Mouse (Mus musculus) heart, postnatal 36 days (tissue): Measurements from ENCODE around the gene 0610009B22Rik. TPM values are rescaled to one million over a fixed set of nuclear protein-coding genes. Genes with fewer than 3 reads are reported as not detected.
"Not testable (repeated sequence)": the region's sequence is repeated elsewhere in the genome, so short reads cannot be mapped to it uniquely, and the experiment has no call there.

Experiments used
- DNase-seq, 2 experiments: peaks; one replicate each; pipeline ENCODE4 v3.0.0; 2021 to 2022
- intact Hi-C: fragments of 180-260 bp; cut with DNase I; formaldehyde crosslinking; loops from one replicate; pipeline ENCODE4 v1.15.1; 2025
- total RNA-seq, 2 experiments: library from RNA; stranded (reverse); gene quantifications; 2 replicates each; pipeline ENCODE4 v1.2.3; 2021

Gene 0610009B22Rik
- 10 to 100 TPM; 33.8 to 36.5 TPM for total RNA-seq

DNA sequence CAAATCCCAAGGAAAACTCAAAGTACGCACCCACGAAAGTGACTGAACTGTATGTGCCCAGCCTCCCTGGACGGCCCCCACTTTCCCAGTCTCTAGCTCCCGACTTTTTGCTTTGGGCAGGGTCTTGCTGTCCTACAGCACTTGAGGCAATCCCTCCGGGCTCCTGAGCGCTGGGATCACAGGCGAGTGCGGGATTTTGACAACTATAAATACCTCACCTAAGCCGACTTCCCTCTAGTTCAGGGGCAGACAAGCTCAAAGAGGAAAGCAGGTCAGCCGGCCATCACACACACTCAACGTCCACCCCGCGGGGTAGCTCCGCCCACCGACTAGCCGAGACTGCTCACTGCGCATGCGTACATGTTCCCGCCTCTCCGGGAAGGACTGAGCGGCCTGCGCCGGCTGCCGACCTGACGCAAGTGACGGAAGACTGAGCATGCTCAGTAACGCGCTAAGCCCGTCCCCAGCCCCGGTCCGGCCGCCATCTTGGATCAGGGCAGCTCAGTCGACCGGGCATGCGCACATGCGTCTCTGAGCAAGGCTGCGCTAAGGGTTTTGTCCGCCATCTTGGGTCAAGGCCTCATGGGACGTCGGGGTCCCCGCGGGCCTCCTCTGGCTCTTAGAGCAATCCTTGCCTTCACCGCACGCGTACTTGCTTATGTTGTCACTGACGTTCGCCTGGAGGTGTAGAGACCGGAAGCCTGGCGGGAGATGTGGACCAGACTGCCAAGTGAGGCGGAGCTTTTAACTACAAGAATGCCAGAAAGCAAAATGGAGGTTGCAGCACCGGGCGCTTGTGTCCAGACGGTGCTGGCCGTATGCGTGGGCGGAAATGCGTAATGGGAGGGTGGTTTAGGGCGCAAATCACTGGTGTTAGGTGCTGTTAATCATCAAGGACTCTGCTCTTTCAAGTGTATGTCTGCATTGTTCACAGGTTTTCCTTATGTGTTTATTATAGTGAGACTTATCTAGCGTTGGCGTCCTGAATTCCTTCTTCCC is at the start of gene 0610009B22Rik:
TSS of gene 0610009B22Rik (minus strand) at position 545 of the 999 bp plus-strand sequence.
- intact Hi-C loops: no loop called here
- peak; percentile 98 to 99 for DNase-seq

DNA sequence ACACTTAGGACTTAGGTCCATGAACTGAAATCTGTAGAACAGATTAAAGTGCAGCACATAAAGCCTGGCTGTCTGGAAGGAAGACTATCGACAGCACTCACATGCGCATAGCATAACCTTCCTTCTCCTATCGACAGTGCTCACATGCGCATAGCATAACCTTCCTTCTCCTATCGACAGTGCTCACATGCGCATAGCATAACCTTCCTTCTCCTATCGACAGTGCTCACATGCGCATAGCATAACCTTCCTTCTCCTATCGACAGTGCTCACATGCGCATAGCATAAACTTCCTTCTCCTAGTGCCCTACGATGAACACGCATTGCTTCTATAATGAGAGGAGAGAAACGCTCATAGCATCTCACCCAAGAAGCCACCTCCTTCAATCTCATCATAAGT is 45.5 kb upstream of the 0610009B22Rik start:
- DNase-seq, intact Hi-C loops: not testable (repeated sequence)

DNA sequence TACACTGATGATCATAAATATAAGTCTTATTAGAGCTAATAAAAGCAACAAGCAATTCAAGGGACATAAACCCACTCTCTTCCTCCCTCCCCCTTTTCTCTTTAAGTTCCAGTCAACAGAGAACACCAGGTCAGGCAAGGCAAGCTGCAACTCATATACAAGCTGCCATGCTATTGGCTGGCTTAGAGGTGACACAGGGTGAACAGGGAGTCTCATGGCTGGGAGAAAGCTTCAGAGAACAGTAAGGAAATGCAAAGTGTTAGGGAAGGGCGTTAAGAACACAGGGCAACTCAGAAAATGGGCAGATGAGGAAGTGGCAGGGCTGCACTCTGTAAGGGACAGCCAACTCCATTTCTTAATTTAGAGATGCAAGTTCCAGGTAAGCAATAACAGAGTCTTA is 44.2 kb upstream of the 0610009B22Rik start:
- intact Hi-C loops: no loop called here
- DNase-seq: no peak

DNA sequence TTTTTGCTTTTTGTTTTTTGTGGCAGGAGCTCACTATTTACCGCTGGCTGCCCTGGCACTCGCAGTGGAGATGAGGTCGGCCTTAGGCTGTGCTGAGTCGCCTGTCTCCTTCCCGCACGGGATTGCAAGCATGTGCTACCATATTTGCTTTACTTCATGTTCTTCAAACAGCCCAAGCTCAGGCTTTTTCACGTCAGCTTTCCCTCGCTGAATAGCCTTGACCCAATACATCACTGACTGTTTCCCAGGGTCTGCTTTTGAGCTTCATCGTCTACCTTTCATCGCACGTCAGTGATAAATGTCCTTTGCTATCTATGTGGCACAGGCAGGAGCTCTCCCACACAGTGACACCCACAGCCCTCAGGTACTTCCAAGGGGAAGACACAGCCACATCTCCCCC is 32.4 kb upstream of the 0610009B22Rik start:
- intact Hi-C loops: no loop called here
- no peak for DNase-seq

DNA sequence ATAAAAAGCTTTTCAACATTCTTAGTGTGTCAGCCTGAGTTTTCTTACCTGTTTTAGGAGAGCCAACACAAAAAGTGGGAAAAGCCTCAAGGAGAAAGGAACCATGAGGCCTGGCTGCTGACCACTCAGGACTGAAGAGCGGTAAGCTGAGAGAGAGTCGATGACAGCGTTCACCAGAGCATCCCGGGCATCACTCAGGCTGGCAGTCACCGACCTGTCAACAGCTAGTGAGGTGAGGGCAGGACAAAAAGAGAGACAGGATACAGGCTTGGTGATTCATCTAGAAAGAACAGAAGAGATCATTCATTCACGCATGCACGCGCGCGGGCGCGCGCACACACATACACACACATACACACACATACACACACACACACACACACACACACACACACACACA is 18.4 kb upstream of the 0610009B22Rik start:
- intact Hi-C loops: no loop called here
- no peak for DNase-seq

DNA sequence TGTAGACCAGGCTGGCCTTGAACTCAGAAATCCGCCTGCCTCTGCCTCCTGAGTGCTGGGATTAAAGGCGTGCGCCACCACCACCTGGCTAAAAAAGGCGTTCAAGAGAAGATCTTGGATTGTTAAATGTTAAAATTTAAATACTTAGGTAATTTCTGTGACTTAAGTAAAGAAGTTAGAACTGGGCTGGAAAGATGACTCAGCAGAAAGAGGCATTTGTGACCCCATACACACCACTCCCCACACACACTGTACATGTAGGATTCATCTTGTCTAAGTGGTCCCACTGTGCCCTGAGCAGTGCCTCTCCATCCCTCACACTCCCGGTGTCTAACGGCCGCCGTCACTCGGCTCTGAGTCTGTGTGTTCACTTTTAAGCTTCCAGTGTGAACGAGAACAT is 17.8 kb upstream of the 0610009B22Rik start:
- no peak for DNase-seq
- intact Hi-C loops: no loop called here

DNA sequence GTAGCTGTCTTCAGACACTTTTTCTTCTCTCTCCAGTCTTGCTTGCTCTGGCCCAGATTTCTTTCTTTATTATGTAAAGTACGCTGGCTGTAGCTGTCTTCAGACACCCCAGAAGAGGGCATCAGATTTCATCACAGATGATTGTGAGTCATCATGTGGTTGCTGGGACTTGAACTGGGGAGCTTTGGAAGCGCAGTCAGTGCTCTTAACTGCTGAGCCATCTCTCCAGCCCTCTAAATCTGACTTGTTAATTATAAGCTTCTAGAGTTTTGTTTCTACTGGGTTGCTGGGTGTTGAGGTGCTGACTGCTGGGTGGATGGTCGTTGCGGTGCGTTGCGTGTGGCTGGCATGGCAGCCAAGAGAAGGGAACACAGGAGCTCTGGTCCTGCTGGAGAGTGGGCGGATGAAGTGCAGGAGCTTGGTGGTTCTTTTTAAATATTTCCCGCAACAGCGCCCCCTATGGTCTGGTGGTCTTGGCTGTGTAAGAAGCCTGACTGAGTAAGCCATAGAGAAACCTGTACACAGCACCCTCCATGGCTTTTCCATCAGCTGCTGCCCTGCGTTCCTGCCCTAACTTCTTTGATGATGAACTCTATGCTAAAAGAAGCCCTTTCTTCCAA is 14.8 kb upstream of the 0610009B22Rik start:
- DNase-seq: peak in 1 of 2 experiments; percentile 8
- intact Hi-C loops: no loop called here

DNA sequence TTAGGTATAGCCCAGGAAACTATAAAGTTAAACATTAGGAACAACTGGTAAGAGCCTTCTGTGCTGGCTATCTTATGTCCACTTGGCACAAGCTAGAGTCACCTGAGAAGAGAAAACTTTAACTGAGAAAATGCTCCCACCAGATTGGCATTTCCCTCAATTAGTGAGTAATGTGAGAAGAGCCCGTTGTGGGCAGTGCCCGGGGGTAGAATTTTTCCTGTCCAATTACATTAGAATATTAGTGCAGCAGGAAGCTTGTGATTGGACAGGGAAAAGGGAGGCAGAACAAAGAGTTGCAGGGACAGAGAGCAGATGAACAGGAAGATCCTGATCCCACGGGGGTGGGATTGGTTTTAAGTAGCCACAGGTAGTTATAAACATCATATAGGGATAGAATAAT is 14.2 kb upstream of the 0610009B22Rik start:
- intact Hi-C loops: no loop called here
- DNase-seq: no peak

DNA sequence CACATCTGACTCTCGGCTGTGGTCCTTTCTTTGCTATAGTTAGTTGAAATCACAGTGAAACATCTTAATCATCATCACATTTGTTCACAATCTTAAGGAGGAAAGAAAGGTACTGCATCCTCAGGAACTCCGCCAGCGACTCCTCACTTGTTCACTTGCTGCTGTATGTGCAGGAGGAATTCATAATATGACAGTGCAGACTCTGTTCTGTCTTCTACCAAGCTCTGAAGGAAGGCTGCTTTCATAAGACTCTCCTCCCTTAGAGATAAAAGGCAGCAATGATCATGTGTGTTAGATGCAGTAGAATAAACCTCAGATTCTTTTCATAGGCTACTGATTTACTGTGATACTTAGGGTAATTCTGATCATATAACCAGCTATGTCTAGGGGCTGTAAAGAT is 6.3 kb upstream of the 0610009B22Rik start:
- intact Hi-C loops: no loop called here
- no peak for DNase-seq

DNA sequence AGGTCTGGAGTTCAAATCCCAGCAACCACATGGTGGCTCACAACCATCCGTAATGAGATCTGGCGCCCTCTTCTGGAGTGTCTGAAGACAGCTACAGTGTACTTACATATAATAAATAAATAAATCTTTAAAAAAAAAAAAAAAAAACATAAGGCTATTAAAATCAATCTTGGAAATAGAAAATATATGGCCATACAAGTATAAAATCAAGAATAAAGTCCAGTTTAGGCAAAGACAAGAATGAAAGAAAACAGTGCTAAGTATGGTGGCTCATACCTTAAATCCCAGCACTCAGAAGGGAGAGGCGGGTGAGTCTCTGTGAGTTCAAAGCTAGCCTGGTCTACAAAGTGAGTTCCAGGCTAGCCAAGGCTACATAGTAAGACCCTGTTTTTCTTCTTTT is 1.9 kb upstream of the 0610009B22Rik start:
- intact Hi-C loops, DNase-seq: not testable (repeated sequence)

DNA sequence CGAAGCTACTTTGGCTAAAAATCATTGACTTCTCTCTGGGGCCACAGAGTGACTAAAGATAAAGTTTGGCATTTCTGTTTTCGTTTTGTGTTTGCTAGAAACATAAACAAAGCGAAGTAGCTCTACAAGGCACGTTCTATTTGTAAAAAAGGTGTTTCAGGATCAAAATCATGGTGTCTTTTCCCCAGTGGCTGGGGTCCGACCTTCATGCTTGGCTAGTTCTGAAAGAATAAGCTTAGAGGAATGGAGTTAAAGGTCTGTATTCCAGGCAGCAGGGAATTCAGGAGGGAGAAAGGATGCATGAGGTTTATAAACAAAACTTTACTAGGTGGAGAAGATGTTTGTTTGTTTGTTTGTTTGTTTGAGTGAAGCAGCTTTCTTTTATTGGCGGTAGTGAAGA is 669 bp upstream of the 0610009B22Rik start:
- intact Hi-C loops: no loop called here
- no peak for DNase-seq

DNA sequence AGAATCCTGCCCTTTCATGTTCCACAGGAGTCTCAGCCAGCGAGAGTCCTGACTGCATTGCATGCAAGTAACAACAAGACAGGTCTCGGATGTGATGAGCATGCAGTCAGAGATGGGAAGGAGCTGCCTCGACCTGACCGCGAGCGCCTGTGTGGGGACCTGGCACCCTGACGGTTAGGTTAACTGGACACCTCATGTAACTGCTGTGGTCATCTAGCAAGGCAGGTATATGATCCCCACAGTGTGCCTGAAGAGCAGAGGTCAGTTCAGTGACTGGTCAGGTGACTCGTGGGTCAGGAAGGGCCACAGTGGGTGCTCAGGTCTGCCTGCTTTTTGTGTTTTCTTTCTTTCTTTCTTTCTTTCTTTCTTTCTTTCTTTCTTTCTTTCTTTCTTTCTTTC is 6.7 kb downstream of the 0610009B22Rik start:
- no peak for DNase-seq
- intact Hi-C loops: loop anchor here (1.0 to 5.0 kb wide), 3 partner anchors 45 to 140 kb away; partner anchors contain the start of gene Rmnd5b

DNA sequence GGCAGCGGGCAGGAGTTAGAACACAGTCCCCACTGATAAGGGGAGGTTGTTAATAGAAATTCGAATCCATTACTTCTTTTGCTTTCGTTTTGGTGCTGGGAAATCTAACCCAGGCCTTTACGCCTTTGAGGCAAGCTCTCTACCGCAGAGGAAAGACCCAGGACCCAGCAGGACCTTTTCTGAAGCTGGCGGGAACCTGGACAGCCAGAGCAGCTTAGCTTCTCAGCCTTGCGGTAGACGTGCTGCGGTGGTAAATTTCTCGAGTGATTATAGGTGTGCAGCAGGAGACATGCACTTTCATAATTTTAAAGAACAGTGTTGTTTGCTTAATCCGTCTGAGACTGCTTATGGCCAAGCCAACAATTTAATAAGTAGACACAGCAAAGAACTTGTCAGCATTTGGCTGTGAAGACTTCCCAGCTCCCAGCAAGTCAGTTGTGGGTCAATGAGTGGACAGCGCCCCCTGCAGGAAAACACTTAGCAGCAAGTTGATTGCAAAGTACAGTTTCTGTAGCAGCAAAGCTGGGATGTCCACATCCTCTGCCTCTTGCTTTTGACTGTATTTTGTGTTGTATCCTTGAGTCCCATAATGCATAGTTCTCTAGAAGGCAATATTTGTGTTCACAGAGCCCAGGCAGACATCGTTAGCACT is 7.2 kb downstream of the 0610009B22Rik start:
- DNase-seq: peak; percentile 87 to 92
- intact Hi-C loops: loop anchor here (1.0 to 5.0 kb wide), 3 partner anchors 44 to 139 kb away; partner anchors contain the start of gene Rmnd5b

DNA sequence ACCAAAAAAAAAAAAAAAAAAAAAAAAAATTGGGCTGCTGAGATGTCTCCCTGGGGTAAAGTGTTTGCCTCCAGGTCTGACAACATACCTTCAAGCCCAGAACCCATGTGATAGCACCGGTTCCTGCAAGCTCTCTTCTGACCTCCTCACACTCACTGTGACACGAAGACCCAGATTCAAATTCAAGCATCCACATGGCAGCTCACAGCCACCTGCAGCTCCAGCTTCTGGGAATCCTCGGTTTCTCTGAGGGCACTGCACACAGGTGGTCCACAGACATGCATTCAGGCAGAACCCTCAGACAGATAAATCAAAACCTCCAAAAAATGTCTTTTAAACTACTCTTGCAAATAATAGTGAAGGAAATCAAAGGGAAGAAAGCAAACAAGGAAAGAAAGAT is 9.2 kb downstream of the 0610009B22Rik start:
- DNase-seq: no peak
- intact Hi-C loops: no loop called here

DNA sequence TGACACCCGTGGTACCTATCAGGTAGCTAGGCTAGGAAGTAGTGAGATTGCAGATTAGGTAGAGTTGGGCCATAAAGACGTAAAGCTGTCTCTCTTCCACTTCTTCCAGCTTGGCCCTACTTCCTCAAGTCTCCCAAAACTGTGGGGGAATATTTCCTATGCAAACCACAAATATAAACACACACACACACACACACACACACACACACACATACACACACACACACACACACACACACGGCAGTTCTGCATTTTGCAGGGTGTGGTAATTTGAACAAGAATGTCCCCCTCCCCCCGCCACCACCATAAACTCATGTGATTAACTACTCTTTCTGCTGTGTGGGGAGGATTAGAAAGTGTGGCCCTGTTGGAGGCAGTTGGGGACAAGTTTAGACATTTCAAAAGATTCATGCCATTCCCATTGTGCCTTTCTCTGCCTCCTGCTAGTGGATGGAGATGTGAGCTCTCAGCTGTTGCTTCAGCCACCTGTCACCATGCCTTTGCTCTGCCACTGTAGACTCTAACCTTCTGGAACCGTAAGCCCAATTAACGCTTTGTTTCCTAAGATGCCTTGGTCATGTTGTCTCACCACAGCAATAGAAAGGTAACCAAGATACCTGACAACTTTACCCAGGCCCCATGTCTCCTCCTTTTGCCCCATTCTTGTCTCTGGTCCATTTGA is 10.8 kb downstream of the 0610009B22Rik start:
- intact Hi-C loops: no loop called here
- DNase-seq: no peak

DNA sequence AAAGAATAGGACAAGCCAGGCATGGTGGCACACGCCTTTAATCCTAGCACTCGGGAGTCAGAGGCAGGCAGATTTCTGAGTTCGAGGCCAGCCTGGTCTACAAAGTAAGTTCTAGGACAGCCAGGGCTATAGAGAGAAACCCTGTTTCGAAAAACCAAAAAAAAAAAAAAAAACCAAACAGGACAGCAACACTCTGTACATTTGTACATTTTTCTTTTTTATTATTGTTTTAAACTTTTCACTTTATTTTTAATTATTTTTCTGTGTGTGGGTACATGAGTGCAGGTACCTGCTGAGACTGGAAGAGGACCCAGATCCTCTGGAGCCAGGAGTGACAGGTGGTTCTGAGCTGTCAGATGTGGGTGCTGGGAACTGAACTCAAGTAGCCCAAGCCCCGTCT is 13.3 kb downstream of the 0610009B22Rik start:
- DNase-seq: no peak
- intact Hi-C loops: no loop called here

DNA sequence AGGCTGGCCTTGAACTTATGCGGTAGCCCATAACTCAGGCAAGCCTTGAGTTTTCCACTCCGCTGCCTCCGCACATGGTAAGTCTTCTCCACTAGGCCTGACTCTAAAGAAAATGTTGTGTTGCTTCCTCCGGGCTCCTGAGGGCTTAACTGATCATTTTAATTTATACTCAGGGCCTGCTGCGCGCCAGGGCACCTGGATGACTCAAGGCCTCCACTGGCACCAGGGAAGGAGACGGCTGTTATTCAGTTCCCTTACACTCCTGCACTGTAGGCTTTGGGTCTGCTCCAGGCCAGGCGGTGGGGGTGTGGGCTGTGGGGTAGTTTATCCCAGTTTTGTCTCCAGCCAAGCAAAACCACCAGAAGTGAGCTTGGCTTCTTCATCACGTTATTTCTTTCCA is 15.4 kb downstream of the 0610009B22Rik start:
- intact Hi-C loops: no loop called here
- DNase-seq: no peak

DNA sequence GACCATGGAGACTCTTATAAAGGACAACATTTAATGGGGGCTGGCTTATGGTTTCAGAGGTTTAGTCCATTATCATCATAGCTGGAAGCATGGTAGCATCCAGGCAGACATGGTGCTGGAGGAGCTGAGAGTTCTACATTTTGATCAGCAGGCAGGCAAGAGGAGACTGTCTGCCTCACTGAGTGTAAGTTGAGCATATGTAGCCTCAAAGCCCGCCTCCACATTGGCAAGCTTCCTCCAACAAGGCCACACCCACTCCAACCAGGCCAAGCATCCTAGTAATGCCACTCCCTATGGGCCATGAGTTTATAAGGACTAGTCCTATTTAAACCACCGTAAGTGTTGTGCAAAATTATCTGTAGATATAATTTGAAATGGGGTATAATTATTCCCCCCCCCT is 17.3 kb downstream of the 0610009B22Rik start:
- intact Hi-C loops: loop anchor here (2.0 kb wide), 1 partner anchor 15 kb away; no protein-coding TSS in a partner anchor
- no peak for DNase-seq

DNA sequence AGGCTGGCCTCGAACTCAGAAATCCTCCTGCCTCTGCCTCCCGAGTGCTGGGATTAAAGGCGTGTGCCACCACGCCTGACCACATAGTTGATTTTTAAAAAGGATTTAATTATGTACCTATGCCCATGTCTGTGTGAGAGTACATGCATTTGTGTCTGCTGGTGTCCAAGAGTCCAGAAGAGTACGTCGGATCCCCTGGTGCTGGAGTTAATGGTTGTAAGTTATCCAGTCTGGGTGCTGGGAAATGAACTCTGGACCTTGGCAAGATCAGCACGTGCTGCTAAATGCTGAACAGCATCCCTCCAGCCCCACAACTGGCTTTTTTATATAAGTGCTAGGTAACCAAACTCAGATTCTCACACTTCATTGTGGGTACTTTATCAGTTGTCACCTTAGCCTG is 17.8 kb downstream of the 0610009B22Rik start:
- intact Hi-C loops: loop anchor here (2.0 kb wide), 1 partner anchor 14 kb away; no protein-coding TSS in a partner anchor
- no peak for DNase-seq

DNA sequence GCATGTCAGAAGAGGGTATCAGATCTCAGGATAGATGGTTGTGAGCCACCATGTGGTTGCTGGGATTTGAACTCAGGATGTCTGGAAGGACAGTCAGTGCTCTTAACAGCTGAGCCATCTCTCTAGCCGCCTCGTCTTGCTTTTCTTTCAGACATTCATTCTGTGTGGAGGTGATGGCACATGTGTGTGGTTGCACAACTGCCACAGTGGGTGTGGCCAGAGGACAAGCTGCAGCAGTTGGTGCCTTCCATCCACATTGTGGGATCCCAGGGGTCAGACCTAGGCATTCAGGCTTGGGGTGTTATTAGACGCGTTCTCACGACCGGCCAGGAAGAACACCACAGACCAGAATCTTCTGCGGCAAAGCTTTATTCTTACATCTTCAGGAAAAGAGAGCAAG is 23.9 kb downstream of the 0610009B22Rik start:
- DNase-seq, intact Hi-C loops: not testable (repeated sequence)
